Mouse (Mus musculus) lung, postnatal 0 days (tissue): ENCODE measurements around the gene Pex10. TPM values are rescaled to one million over a fixed set of nuclear protein-coding genes. Genes with fewer than 3 reads are reported as not detected.

Experiments used
- ATAC-seq: fragments of 200-750 bp; cut with Nextera tagmentation; 2 replicates; pipeline ENCODE4 v1.8.0; 2017; ENCODE audit warnings: moderate library complexity
- DNase-seq: peaks from one replicate; pipeline ENCODE4 v3.0.0-alpha.2; 2016; ENCODE audit warnings: low spot score
- H3K27ac ChIP-seq: fragments of 300-500 bp; sonication (generic); 2 replicates; pipeline ENCODE4 v1.5.1; 2014; ENCODE audit warnings: antibody characterized with exemption, mild to moderate bottlenecking, low read length, mixed read lengths
- H3K27me3 ChIP-seq: fragments of 300-500 bp; sonication (generic); replicated peaks from 2 replicates; pipeline ENCODE4 v1.6.1; 2014; ENCODE audit warnings: low read length, mixed read lengths; ENCODE audit not compliant: insufficient read depth
- H3K36me3 ChIP-seq: fragments of 300-500 bp; sonication (generic); 2 replicates; pipeline ENCODE4 v1.6.1; 2014; ENCODE audit warnings: low read length, mixed read lengths; ENCODE audit not compliant: insufficient read depth
- H3K4me1 ChIP-seq: fragments of 300-500 bp; sonication (generic); 2 replicates; pipeline ENCODE4 v1.6.1; 2014; ENCODE audit warnings: antibody characterized with exemption, low read depth, low read length, mixed read lengths; ENCODE audit not compliant: insufficient read depth
- H3K4me2 ChIP-seq: fragments of 300-500 bp; sonication (generic); replicated peaks from 2 replicates; pipeline ENCODE4 v1.6.1; 2014; ENCODE audit warnings: low read depth, mild to moderate bottlenecking, low read length, moderate library complexity, mixed read lengths
- H3K4me3 ChIP-seq: fragments of 300-500 bp; sonication (generic); 2 replicates; pipeline ENCODE4 v1.5.1; 2014; ENCODE audit warnings: low read depth, low read length
- H3K9ac ChIP-seq: fragments of 300-500 bp; sonication (generic); replicated peaks from 2 replicates; pipeline ENCODE4 v1.6.1; 2014; ENCODE audit warnings: low read depth, mild to moderate bottlenecking
- H3K9me3 ChIP-seq: fragments of 300-500 bp; sonication (generic); 2 replicates; pipeline ENCODE4 v1.6.1; 2016; ENCODE audit warnings: low read length, mixed read lengths
- CTCF ChIP-seq: IDR thresholded peaks from 2 replicates; pipeline ENCODE4 v1.5.1; 2016; ENCODE audit warnings: antibody characterized with exemption, mild to moderate bottlenecking
- EP300 ChIP-seq: IDR thresholded peaks from 2 replicates; pipeline ENCODE4 v1.6.1; 2016; ENCODE audit warnings: antibody characterized with exemption, mild to moderate bottlenecking, control low read depth
- WGBS: fragments of 180-500 bp; shearing (Covaris S2); extraction: QIAGEN DNeasy Blood & Tissue Kit; methylation state at CpG from one replicate; pipeline ENCODE4 v1.1.7; 2014; 5-methylcytosine and 5-hydroxymethylcytosine counted together
- polyA plus RNA-seq: library from polyadenylated mRNA; unstranded; fragments of >200 nt; fragmentation: Nextera tagmentation; extraction: Ambion mirVana; gene quantifications from 2 replicates; pipeline ENCODE4 v1.2.1, GENCODE M21; 2015

The Pex10 gene
- polyA plus RNA-seq, 1 experiment from 2014 or later, result 19.4 TPM

- Histone ChIP-seq H3K4me1 (no peaks in the 10 kb centered on the region), H3K9me3 (no peaks in the 10 kb centered on the region), H3K27ac (no peak overlapping the region), H3K4me3 (no peak overlapping the region), H3K36me3 (no peaks in the 10 kb centered on the region), H3K27me3 (no peaks in the 10 kb centered on the region), H3K4me2 (no peak overlapping the region), H3K9ac (no peak overlapping the region)
- ATAC-seq (no peak), DNase-seq (peak; percentile 42)
- 50% methylated on average over 8 of the region's 8 CpGs for WGBS
- TF ChIP-seq CTCF, result no peak
- TF ChIP-seq EP300, result 0 out of 2 replicates have a peak, but pooled peaks have one; percentile 20
These were observed 47.1 kb downstream of the Pex10 start for GRCm38 (mm10) chr4:155113766-155114410.

GRCm38 (mm10) chr4:155116607-155117006 is 49.8 kb downstream of the Pex10 start:
- 57% methylated on average over 4 of the region's 4 CpGs for WGBS
- Histone ChIP-seq H3K9ac (no peak overlapping the region), H3K27ac (no peak overlapping the region), H3K27me3 (no peaks in the 10 kb centered on the region), H3K4me3 (no peak overlapping the region), H3K4me2 (no peak overlapping the region), H3K4me1 (no peaks in the 10 kb centered on the region; the same call in 1 of the 2 replicates), H3K9me3 (no peaks in the 10 kb centered on the region), H3K36me3 (no peaks in the 10 kb centered on the region)
- no peak for ATAC-seq
- no peak for TF ChIP-seq EP300
- TF ChIP-seq CTCF, result no peak
- DNase-seq, result peak; percentile 43

DNA sequence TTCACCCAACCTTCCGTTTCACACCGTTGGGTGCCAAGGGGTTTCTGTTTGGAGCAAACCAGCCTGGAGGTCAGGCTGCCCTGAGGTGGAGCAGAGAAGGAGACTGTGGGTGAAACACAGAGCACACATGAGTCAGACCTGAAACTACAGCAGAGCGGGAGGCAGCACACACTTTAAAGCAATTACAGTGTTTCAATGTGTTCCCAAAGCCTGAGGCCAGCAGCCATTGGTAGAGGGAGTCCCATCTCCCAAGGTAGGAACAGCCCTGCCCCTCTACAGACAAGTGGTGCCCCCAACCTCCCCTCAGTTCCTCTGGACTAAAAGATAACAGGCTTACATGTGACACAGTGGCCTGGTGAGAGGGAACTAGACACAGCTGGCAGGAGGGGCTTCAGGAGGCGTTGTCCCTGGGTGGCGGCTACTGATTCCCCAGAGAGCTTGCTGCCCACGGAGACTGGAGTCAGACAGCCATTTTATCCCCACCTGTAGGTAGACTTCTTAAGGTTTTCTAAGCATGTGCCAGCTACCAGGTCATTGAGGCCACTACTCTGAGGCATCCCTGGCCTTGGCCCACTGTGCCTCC is 50.7 kb downstream of the Pex10 start:
- WGBS, result 78% methylated on average over 6 of the region's 6 CpGs
- Histone ChIP-seq H3K4me1 (peaks cover 7% of the 10 kb centered on the region; the same call in 1 of the 2 replicates), H3K27me3 (no peaks in the 10 kb centered on the region), H3K9me3 (no peaks in the 10 kb centered on the region), H3K4me2 (no peak overlapping the region), H3K36me3 (no peaks in the 10 kb centered on the region), H3K27ac (no peak overlapping the region), H3K4me3 (no peak overlapping the region), H3K9ac (no peak overlapping the region)
- DNase-seq, result no peak
- ATAC-seq, result no peak
- TF ChIP-seq EP300 (no peak), CTCF (no peak)

- H3K4me1 ChIP-seq, result peaks cover 14% of the 10 kb centered on the region; the same call in 1 of the 2 replicates
- H3K4me3 ChIP-seq, result no peak overlapping the region
- DNase-seq (no peak), ATAC-seq (no peak)
- TF ChIP-seq CTCF (no peak), EP300 (no peak)
- no peaks in the 10 kb centered on the region for H3K36me3 ChIP-seq
- H3K4me2 ChIP-seq, result no peak overlapping the region
- H3K27me3 ChIP-seq, result no peaks in the 10 kb centered on the region
- H3K9ac ChIP-seq, result no peak overlapping the region
- no peaks in the 10 kb centered on the region for H3K9me3 ChIP-seq
- WGBS, result 96% methylated on average over 10 of the region's 10 CpGs
- no peak overlapping the region for H3K27ac ChIP-seq
These were observed 51.5 kb downstream of the Pex10 start for GRCm38 (mm10) chr4:155118278-155118677.

GRCm38 (mm10) chr4:155120038-155120437 is 53.2 kb downstream of the Pex10 start:
- Histone ChIP-seq H3K4me3 (no peak overlapping the region), H3K9me3 (no peaks in the 10 kb centered on the region), H3K4me1 (peaks cover 14% of the 10 kb centered on the region; the same call in 1 of the 2 replicates), H3K27me3 (no peaks in the 10 kb centered on the region), H3K4me2 (no peak overlapping the region), H3K9ac (no peak overlapping the region), H3K36me3 (no peaks in the 10 kb centered on the region), H3K27ac (no peak overlapping the region)
- TF ChIP-seq EP300 (no peak), CTCF (no peak; the same call in 1 of the 2 replicates)
- no peak for ATAC-seq
- DNase-seq, result no peak
- WGBS, result 79% methylated on average over 7 of the region's 7 CpGs

DNA sequence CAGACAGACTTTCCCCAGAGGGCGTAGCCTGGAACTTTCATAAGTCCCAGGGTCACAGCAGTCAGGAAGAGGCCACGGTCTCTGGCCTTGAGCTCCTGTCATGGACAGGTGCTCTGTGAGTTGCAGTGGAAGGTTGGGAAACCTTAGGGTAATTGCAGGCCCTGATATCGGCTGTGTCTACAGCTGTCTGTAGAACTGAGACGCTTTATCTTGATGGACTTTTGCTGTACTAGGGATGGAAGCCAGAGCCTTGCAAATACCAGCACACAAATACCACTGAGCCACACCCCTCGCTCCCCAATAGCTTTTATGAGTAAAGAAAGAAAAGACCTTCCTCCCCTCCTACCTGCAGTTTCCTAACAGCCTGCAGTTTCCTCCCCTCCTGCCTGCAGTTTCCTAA is 53.8 kb downstream of the Pex10 start:
- Histone ChIP-seq H3K4me3 (no peak overlapping the region), H3K9ac (no peak overlapping the region), H3K4me1 (peaks cover 14% of the 10 kb centered on the region; the same call in 1 of the 2 replicates), H3K27ac (no peak overlapping the region), H3K9me3 (no peaks in the 10 kb centered on the region), H3K27me3 (no peaks in the 10 kb centered on the region), H3K4me2 (no peak overlapping the region), H3K36me3 (no peaks in the 10 kb centered on the region)
- 0 out of 2 replicates have a peak, but pooled peaks have one; percentile 7 for ATAC-seq
- WGBS, result 59% methylated on average over 5 of the region's 5 CpGs
- DNase-seq, result peak; percentile 64
- no peak for TF ChIP-seq EP300
- no peak for TF ChIP-seq CTCF
